Mouse (Mus musculus) lung, adult 2 months (tissue): ENCODE measurements around the gene Atxn2. TPM values are rescaled to one million over a fixed set of nuclear protein-coding genes. Genes with fewer than 3 reads are reported as not detected.

Experiments used
- DNase-seq: peaks from one replicate; pipeline ENCODE4 v3.0.0; 2022
- H3K4me1 ChIP-seq: fragments of 200-500 bp; 2 replicates; pipeline ENCODE4 v1.6.1; 2011; ENCODE audit warnings: low read length; ENCODE audit not compliant: control insufficient read depth, insufficient read depth
- H3K4me3 ChIP-seq: fragments of 200-500 bp; replicated peaks from 2 replicates; pipeline ENCODE3; 2011; ENCODE audit warnings: low read depth, mild to moderate bottlenecking, control low read depth, low read length; ENCODE audit errors: extremely low read depth
- CTCF ChIP-seq: fragments of 200-500 bp; IDR thresholded peaks from 2 replicates; pipeline ENCODE4 v1.5.1; 2011; ENCODE audit warnings: mild to moderate bottlenecking, low read length, control low read depth; ENCODE audit not compliant: insufficient read depth
- POLR2A ChIP-seq: fragments of 200-500 bp; IDR thresholded peaks from 2 replicates; pipeline ENCODE4 v1.6.1; 2011; ENCODE audit warnings: low read depth, mild to moderate bottlenecking, control low read depth, low read length, borderline replicate concordance; ENCODE audit errors: extremely low read depth
- WGBS: fragments of 180-500 bp; shearing (Covaris S2); methylation state at CpG from one replicate; pipeline ENCODE4 v1.1.7; 2018; 5-methylcytosine and 5-hydroxymethylcytosine counted together
- polyA plus RNA-seq: library from polyadenylated mRNA; depleted of rRNA; stranded (reverse); fragments of >200 nt; gene quantifications from 2 replicates; pipeline ENCODE4 v1.2.3, GENCODE M21; 2012

Atxn2 gene
- polyA plus RNA-seq, 1 experiment: 108 TPM

GRCm38 (mm10) chr5:121831002-121831601 is 120.0 kb downstream of the Atxn2 start:
- H3K4me3 ChIP-seq: no peak overlapping the region
- H3K4me1 ChIP-seq: peaks cover 28% of the 10 kb centered on the region
- TF ChIP-seq CTCF (no peak), POLR2A (no peak)
- no peak for DNase-seq
- WGBS: 85% methylated on average over 6 of the region's 6 CpGs

DNA sequence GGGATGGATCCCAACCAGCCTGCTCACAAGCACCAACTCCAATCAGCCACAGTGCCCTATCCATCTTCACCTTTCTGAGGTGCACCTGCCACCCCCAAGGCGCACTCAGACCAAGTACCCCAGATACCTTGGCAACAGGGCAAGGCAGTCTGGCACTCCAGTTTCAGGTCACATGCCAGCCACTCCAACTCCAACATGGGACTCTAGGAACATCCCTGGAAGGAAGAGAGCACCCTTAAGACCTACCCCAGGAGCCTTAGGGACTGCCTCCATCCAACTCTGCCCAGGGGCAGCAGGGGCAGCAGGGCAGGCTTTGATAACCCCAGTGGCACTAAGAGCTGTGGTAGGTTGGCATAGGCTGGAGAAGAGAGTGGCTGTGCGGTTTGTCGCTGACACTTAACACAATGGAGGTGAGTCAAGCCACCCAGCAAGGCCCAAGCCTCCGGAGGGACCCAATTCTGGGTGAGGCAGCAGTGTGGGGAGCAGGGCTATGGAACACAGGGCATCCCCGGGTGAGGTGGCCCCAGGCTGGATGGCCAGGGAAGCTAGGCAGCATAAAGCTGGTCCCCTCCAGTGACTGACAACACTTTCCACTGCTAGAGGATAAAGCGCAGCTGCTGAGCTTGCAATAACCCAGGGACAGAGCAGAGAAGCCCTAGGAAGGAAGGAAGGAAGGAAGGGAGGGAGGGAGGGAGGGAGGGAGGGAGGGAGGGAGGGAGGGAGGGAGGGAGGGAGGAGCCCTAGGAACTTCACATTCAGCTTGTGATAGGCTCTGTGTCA is 121.4 kb downstream of the Atxn2 start:
- H3K4me3 ChIP-seq: no peak overlapping the region
- TF ChIP-seq CTCF (no peak), POLR2A (no peak)
- no peak for DNase-seq

DNA sequence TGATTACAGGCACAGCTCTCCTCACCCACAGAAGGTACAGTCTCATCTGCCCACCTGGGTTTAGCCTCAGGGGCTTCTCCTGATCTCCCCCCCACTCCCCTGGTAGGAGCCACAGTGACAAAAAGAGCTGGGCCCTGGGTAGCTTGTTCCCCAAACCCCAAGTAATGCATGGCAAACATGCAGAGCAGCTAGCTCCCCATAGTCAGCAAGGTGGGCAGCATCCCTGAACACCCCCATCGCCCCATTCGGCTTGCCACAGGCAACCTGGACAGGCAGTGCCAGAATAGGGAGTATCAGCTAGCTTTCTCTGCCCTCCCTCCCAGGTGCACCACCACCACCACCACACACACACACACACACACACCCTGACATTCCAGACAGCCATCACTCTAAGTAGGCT is 122.0 kb downstream of the Atxn2 start:
- Histone ChIP-seq H3K4me3 (peak overlapping the region; percentile 17), H3K4me1 (peaks cover 31% of the 10 kb centered on the region)
- WGBS: 55% methylated on average over 2 of the region's 2 CpGs
- no peak for DNase-seq
- TF ChIP-seq CTCF (no peak), POLR2A (no peak)

More for the DNA sequence above, 121.4 kb downstream of the Atxn2 start:
- H3K4me1 ChIP-seq: peaks cover 28% of the 10 kb centered on the region
- 43% methylated on average over 5 of the region's 6 CpGs for WGBS

GRCm38 (mm10) chr5:121833572-121834240 is 122.6 kb downstream of the Atxn2 start:
- no peak for DNase-seq
- 25% methylated on average over 10 of the region's 10 CpGs for WGBS
- TF ChIP-seq CTCF (no peak), POLR2A (no peak)
- peak overlapping the region; percentile 33 for H3K4me3 ChIP-seq
- H3K4me1 ChIP-seq: peaks cover 31% of the 10 kb centered on the region

GRCm38 (mm10) chr5:121834241-121834606 is 123.1 kb downstream of the Atxn2 start:
- H3K4me1 ChIP-seq: peaks cover 33% of the 10 kb centered on the region
- WGBS: 43% methylated on average over 7 of the region's 7 CpGs
- TF ChIP-seq CTCF (no peak), POLR2A (no peak)
- DNase-seq: no peak
- peak overlapping the region; percentile 33 for H3K4me3 ChIP-seq

DNA sequence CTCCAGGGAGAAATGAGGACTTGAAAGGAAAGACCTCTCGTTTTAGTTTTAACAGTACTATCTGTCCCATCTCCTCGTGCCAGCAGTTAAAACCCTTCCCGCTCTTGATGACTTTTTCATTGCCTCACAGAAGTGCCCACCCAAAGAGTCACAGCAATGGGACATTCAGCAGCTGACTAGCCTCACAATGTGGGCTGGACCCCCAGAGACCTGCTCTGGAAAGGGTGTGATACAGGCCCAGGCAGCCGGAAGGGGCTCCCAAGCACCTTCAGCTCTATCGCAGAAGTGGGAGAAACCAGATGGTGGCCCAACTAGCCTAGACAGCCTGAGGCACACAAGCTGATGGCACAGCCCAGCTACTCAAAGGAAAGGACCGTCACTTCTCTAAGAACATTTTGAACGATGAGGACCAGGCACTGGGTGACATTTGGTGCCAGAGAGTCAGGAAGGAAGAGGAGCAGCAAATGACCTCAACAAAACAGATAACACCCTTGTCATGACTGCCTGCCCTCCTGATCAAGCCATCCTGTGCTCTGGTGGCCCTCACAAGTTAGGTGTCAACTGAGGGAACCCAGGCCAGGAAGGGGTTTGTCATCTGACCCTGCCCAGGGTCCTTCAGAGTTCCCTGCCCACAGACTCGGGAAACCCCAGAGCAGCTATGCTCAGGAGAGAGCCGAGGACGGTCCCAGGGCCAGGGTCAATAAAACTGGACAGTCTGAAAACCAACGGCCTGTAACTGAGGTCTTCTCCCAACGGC is 124.0 kb downstream of the Atxn2 start:
- 14% methylated on average over 12 of the region's 12 CpGs for WGBS
- Histone ChIP-seq H3K4me1 (peaks cover 33% of the 10 kb centered on the region), H3K4me3 (peak overlapping the region; percentile 67)
- no peak for DNase-seq
- TF ChIP-seq POLR2A (peak; percentile 24; the same call in 1 of the 2 replicates), CTCF (no peak)

GRCm38 (mm10) chr5:121835949-121836691 is 125.0 kb downstream of the Atxn2 start:
- peaks cover 33% of the 10 kb centered on the region for H3K4me1 ChIP-seq
- TF ChIP-seq POLR2A: no peak
- TF ChIP-seq CTCF: no peak
- DNase-seq: no peak
- under 1% methylated on average over 51 of the region's 51 CpGs for WGBS
- H3K4me3 ChIP-seq: peak overlapping the region; percentile 67

- peak overlapping the region; percentile 67 for H3K4me3 ChIP-seq
- WGBS: 2% methylated on average over 75 of the region's 77 CpGs
- TF ChIP-seq POLR2A (peak; percentile 89), CTCF (no peak)
- H3K4me1 ChIP-seq: peaks cover 30% of the 10 kb centered on the region
- peak; percentile 93 for DNase-seq
These were observed 125.7 kb downstream of the Atxn2 start for GRCm38 (mm10) chr5:121836692-121837415.
